Mouse (Mus musculus): Measurements from ENCODE around the gene Trpm7. TPM values are rescaled to one million over a fixed set of nuclear protein-coding genes. Genes with fewer than 3 reads are reported as not detected.

Trpm7 gene
- polyA plus RNA-seq, 3 experiments from 2014 or later = 53.3 to 83.4 (median 56.1) TPM

DNA sequence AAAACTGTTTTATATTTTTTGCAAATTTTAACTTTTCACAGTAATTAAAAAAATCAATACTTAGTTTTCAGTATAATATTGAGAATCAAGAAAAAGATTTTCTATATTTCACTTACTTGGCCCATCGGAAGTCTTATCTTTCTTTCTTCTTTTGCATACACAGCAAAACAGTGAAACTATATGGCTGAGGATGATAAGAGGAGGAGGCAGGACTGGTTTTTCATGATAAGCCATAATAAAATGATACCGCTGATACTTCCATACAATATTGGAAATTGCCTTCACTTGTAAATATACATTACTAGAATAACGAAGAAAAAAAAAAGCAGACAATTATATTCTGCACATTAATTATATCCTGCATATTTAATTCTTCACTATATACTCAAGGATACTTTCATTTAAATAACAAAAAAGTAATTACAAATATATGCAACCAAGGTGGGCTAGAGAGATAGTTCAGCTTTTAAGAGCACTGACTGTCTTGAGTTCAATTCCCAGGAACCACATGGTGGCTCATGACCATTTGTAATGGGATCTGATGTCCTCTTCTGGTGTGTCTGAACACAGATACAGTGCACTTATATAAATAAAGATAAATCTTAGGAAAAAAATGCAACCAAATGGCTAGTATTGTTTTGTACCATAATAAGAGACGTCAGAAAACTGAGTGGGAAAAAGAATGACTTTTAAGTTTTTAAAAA is 59.2 kb downstream of the Trpm7 start:
- ATAC-seq = no peak

- no peak for ATAC-seq
These were observed 60.2 kb downstream of the Trpm7 start for GRCm38 (mm10) chr2:126815822-126816221.

DNA sequence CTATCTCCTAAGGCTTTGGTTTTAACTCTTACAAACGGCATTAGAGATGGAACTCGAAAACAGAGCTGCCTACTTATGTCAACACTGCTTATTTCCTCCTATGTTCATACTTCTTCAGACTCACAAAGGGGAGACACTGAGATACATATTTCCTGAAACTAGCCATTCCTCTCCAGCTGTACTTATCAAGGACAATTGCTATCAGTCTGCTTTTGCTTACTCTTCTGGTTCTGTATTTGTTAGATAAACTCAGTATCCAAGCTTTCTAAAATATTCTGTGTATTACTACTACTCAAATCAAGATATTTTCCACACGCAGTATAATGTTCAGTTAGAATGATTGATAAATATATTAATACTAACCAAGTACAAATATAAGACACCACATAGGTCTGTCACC is 74.0 kb downstream of the Trpm7 start:
- ATAC-seq = no peak

DNA sequence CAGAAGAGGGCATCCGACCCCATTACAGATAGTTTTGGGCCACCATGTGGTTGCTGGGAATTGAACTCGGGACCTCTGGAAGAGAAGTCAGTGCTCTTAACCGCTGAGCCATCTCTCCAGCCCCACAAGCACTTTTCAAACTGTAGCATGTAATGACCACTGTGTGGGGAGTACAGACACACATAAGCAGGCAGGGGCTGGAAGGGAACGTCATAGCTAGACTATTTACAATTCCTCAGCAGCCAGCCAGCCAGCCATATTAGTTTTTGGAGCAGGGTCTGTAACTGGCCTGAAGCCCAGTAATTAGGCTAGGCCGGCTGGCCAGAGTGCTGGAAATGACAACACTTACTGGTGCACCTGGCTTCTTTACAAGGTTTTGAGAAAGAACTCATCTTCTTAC is 77.6 kb downstream of the Trpm7 start:
- ATAC-seq = no peak

GRCm38 (mm10) chr2:126795708-126796107 is 80.3 kb downstream of the Trpm7 start:
- ATAC-seq = no peak

DNA sequence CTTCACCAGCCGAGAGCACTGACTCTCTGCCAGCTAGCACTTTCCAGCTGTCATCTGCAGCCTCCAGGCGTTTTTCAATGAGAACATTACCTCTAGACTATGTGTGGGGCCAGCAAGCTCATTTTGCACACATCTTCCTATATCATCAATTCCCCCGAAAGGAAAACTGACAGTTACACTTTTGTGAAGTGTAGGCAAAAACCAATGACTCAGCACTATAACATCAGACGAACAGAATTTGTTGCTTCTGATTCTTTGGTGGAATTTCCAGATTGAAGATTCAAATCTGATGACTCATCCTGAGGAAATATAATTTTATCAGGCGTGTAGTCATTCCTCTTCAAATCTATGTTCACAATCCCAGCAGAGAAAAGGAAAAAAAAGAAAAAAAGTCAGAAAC is 83.4 kb downstream of the Trpm7 start:
- ATAC-seq = no peak

- ATAC-seq = no peak
These were observed 88.2 kb downstream of the Trpm7 start for GRCm38 (mm10) chr2:126787721-126788342.

DNA sequence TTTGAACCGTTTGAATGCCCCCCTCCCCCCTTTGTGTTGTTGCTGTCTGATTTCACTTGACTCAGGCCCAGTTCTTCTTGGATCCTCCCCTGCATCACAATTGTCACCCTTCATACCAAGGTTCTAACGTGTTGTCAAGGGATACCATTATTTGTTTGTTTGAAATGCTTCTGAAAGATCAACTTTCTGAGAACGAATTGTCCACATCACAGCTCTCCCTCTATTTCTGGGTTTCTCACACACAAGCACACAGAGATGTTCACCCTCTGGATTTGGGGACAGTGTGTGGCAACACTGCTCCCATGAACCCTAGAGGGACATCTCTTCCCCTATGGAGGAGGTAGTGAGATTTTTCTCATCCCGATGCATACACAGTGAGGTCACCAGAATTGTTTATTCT is 92.7 kb downstream of the Trpm7 start, which contains the start of gene Usp50:
TSS of gene Usp50 (minus strand) at position 101 of the 400 bp plus-strand sequence.
- no peak for ATAC-seq

GRCm38 (mm10) chr2:126782433-126782832 is 93.6 kb downstream of the Trpm7 start:
- no peak for ATAC-seq

GRCm38 (mm10) chr2:126781478-126781877 is 94.6 kb downstream of the Trpm7 start:
- no peak for ATAC-seq

DNA sequence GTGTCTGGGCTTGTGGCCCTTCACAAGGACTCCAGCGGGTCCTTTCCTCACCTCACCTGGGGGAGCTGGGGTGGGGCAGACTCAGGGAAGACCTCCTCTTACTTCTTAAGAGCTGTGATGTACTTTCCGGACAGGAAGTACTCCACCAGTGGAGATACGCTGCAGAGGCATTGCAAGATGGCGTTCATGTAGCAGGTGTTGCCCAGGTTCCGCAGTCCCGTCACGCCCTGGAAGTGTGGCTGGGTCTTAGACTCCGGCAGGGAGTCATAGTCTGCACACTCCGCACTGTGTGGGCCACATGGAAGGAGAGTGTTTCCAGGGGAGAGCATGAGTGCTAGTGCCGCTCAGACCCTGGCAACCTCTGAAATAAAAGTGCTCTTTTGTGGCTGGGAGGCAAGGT is 95.7 kb downstream of the Trpm7 start:
- no peak for ATAC-seq

DNA sequence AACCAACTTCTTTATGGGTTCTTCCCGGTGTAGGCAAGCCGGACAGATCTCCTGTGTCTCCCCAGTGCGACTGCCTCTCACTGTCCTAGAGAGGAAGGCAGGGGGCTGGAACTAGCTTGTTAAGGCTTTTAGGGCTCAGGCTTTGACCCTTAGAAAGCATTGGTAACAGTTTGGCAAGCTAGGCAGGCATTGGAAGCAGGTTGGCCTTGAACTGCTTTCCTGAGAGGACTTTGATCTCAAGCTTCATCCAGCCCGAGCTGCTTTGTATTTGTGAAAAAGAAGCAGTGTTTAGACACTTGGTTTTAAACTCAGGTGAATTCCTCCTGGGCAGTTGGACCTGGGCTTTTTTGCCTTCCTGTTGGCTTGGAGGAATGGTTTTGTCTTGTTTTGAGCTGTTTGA is 97.2 kb downstream of the Trpm7 start:
- no peak for ATAC-seq

- ATAC-seq = no peak
These were observed 99.6 kb downstream of the Trpm7 start for GRCm38 (mm10) chr2:126776416-126776815.

GRCm38 (mm10) chr2:126775951-126776350 is 100.1 kb downstream of the Trpm7 start:
- no peak for ATAC-seq

DNA sequence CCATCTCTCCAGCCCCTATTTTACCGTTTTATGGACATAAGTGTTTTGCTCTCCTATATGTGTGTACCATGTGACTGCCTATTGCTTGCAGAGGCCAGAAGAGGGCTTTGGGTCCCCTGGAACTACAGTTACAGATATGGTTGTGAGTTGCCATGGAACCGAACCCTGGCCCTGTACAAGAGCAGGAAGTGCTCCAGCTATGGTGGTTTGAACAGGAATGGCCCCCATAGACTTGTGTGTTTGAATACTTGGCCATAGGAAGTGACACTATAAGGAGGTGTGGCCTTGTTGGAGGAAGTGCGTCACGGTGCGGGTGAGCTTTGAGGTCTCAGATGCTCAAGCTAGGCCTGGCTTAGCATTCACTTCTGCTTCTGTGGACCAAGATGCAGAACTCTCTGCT is 103.8 kb downstream of the Trpm7 start:
- no peak for ATAC-seq

DNA sequence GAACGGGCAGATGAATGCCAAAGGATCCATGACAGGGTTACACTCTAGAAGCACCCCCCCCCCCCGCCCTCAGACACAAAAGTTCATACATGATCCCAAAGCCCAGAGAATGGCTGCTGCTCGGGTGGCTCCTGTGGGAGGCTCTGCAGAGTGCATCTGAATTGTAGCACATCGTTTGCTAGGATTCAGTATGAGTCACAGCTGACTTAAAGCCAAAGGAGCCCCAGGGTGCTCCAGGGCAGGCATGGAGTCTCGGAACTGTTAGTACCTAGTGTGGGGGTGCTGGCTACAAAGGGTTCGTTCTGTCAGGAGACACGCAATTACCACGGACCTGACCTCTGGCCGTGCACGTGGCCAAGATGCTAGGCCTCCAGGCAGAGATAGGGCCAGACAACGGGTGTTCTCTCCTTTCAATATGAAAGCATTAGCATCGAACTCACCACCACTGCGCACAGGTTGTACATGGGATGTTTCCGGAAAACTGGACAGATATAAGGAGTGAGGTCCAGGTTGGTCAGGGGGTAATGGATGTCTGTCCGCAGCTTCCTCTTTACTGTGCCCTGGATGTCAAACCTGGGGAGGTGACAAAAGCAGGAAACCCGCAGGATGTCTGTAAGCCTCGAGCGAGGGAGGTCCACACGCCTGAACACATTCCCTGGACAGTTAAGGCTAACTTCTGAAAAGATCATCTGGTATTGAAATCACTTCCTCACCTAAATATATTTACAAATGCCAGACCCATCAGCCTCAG is 106.4 kb downstream of the Trpm7 start:
- ATAC-seq = no peak

DNA sequence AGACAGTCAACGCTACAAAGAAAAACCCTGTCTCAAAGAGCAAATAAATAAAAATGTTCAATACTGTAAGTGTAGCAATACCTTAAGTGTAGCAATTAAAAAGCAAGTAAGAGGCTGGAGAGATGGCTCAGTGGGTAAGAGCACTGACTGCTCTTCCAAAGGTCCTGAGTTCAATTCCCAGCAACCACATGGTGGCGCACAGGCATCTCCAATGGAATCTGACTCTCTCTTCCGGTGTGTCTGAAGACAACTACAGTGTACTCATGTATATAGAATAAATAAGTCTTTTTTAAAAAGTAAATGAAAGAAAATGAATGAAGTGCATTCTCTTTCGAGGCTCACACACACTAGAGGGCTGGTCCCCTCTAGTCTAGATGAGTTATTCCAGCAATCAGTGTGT is 107.8 kb downstream of the Trpm7 start:
- no peak for ATAC-seq

- no peak for ATAC-seq
These were observed 108.4 kb downstream of the Trpm7 start for GRCm38 (mm10) chr2:126767599-126767998.

GRCm38 (mm10) chr2:126765867-126766582 is 110.0 kb downstream of the Trpm7 start:
- no peak for ATAC-seq

- ATAC-seq = no peak
These were observed 116.7 kb downstream of the Trpm7 start for GRCm38 (mm10) chr2:126759351-126759750.

DNA sequence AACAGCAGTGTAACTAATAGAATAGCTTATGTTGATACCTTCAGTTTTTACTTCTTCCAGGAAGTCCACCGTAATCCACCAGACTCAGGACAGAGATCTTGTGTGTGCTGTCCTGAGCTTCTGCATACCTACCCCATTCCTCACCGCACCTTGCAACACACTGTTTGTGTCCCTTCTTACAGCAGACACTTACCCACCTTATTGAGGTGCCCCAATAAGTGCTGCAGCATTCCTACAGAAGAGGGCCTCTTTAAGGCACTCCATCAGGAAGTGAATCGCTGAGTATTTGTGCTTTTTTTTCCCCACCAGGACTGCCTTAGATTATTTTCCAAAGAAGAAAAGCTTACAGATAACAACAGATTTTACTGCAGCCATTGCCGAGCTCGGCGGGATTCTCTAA is 120.4 kb downstream of the Trpm7 start:
- no peak for ATAC-seq

GRCm38 (mm10) chr2:126743389-126743788 is 132.6 kb downstream of the Trpm7 start:
- no peak for ATAC-seq
